Mouse (Mus musculus) myocyte (in vitro differentiated cells): ENCODE measurements around the gene 2410015M20Rik.

ENCODE experiments used
- E2F4 ChIP-seq: IDR thresholded peaks from one replicate; pipeline ENCODE4 v1.6.1; 2011; ENCODE audit warnings: mild to moderate bottlenecking, control low read depth, moderate library complexity; ENCODE audit not compliant: insufficient read depth
- POLR2A ChIP-seq: IDR thresholded peaks from one replicate; pipeline ENCODE4 v1.6.1; 2011; ENCODE audit warnings: low read depth, mild to moderate bottlenecking, control low read depth, moderate library complexity; ENCODE audit not compliant: insufficient read length

DNA sequence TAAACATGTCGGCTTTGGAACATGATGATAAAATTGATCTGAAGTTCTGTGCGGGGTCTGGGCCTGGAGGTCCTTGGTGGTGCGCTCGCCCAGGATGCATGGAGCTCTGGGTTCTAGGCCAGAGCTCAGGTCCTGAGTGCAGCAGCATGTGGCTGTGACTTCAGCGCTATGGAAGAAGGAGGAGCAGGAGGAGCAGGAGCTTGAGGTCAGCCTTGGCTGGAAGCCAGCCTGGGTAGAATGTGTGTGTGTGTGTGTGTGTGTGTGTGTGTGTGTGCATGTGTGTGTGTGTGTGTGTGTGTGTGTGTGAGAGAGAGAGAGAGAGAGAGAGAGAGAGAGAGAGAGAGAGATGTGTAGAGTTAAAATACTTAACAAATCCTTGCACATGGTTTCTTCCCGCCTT, 46.6 kb upstream of the 2410015M20Rik start:
- TF ChIP-seq E2F4, result no peak
- no peak for TF ChIP-seq POLR2A
